Mouse (Mus musculus): ENCODE measurements at regions not wholly inside any gene's neighbourhood (a gene's known extent, or its start where the extent isn't known, plus 50 kb on each side); places are given as distances from the start of the nearest gene placed in this dataset.
A peak's percentile ranks its signal among the peaks of the same experiment; 100 is the strongest.

DNA sequence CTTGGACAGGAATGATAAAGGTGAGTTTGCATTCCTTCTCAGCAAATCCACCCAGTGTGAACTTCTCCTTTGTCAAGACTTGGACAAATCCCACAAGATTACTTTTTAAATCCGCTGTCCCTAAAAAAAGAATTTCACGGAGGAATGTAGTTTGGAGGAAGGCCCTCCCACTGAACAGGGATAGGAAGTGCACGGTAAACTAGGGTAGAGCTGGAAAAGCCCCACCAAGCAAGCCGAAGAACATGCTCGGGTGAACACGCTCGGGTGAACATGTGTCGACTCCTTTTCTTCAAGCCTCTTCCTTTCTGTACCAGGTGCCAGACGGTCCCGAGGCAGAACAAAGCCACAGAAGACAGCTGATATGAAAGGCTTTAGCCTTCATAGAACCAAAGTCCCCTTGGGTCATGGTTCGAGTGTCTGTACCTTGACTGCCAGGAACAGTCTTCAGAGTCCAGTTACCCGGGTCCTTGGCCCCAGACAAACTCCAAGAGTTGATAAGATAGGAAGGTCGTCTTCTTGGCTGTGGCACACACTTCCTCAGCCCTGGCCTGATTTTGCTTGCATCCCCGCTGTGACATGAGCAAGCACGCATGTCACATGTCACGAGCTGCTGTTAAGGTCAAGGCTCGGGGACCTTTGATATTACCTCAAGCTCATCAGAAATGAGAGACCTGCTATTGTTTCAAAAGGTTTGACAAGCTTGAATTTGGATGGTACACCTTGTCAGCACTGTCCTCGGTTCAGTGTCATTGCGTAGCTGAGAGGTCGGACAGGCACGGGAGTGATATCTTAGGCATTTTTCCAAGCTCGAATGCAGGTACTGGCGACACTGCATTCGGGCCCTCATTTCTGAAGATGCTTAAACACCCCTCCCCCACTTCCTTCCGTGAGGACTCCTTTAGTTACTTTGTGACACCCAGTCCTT is 51.5 kb upstream of the Ryk start:
- no peak for DNase-seq

DNA sequence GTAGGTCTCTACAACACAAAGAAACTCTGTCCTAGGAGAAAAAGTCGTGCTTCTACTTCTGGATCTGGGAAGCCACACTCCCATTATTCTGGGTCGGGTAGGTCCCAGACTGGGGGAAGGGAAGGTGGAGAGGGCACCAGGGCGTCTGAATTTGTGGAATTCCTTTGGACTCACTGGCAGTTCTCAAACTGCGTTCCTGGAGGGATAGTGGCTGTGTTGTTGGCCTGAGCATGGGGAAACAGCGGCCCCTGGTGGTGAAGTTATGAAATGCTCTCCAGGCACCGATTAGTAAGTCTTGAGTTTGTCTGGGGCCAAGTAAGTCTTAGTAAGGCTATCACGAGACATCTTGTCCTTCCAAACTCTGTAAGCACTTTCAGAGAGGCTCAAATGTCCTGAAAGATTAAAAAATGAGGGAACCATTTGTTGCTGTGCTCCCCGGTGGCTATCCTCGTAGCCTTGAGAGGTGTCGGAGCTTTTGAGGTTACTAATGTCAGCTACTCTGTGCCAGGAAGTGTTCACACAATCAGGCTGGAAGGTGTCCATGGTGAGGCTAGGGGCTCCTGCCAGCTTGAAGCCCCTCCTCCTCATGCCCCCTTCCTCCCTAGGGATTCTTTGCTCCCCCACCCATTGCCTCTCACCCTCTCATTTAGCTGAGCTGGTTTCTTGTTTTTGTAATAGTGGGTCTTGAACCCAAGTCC is 50.2 kb upstream of the Ryk start:
- DNase-seq, result peak; percentile 89 to 93

Measured in lung, postnatal 4 days (tissue).